Mouse (Mus musculus): Measurements from ENCODE around the gene Tes. TPM values are rescaled to one million over a fixed set of nuclear protein-coding genes. Genes with fewer than 3 reads are reported as not detected.
A peak's percentile ranks its signal among the peaks of the same experiment; 100 is the strongest.

Tes gene
- polyA plus RNA-seq, 1 experiment = 59.2 TPM

DNA sequence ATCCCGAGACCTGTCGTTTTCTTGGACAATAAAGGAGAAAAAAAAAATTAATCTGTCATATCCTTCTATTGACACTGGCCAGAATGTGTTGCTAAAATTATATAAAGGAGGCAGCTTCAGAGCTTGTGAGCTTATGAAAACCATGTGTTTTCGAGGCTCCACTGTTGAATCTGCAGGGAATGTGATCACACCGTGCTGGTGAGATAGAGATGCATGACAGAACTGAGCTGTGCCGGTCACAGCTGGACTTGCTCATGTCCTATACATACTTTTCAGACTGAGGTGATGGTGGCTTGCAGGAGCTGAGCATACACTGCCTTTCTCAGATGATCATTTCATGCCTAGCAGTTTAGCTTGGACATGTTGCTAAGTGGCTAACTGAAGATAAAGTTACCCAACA lies 17.9 kb downstream of the Tes start:
- no peak for DNase-seq
- H3K27me3 ChIP-seq (ENCODE audit: control insufficient read depth, insufficient read depth, low read length) = no peaks in the 10 kb centered on the region
- no peaks in the 10 kb centered on the region for H3K4me1 ChIP-seq (replicated peaks; ENCODE audit: control insufficient read depth, insufficient read depth, low read length)
- H3K36me3 ChIP-seq (ENCODE audit: control insufficient read depth, insufficient read depth, low read length) = no peaks in the 10 kb centered on the region
- H3K27ac ChIP-seq (ENCODE audit: control insufficient read depth, insufficient read depth, low read length) = no peak overlapping the region
- 96% methylated on average over 5 of the region's 5 CpGs for WGBS
- no peak for TF ChIP-seq CTCF (IDR thresholded peaks at IDR 0.05; ENCODE audit: borderline replicate concordance, control insufficient read depth, extremely low read depth, insufficient read depth, low read length, poor library complexity)
- no peak for TF ChIP-seq POLR2A (IDR thresholded peaks at IDR 0.05; ENCODE audit: control insufficient read depth, extremely low read depth, insufficient read depth, low read length, poor library complexity)
- H3K4me3 ChIP-seq (ENCODE audit: control insufficient read depth, insufficient read depth, low read length) = no peak overlapping the region

DNA sequence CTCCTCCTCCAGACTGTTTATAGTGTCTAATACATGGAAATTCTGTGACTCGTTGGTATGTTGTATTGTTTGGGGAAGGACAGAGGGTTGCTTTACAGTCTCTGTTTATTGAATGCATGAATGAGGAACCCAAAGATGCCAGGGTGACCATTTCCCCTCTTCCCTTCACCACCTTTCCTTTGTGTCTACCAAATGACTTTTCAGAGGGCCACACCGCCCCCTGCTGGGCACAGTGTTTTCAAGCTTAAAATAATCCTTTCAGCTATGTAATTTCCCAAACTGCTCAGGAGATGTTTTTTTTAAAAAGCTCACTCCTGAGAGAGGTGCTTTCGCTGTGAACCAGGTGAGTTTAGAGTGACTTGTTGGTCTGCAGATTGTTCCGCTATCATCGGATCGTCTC lies 22.5 kb downstream of the Tes start:
- no peaks in the 10 kb centered on the region for H3K27me3 ChIP-seq (ENCODE audit: control insufficient read depth, insufficient read depth, low read length)
- peak; percentile 82 for DNase-seq
- no peak overlapping the region for H3K4me3 ChIP-seq (ENCODE audit: control insufficient read depth, insufficient read depth, low read length)
- TF ChIP-seq POLR2A (IDR thresholded peaks at IDR 0.05; ENCODE audit: control insufficient read depth, extremely low read depth, insufficient read depth, low read length, poor library complexity) = no peak
- no peak for TF ChIP-seq CTCF (IDR thresholded peaks at IDR 0.05; ENCODE audit: borderline replicate concordance, control insufficient read depth, extremely low read depth, insufficient read depth, low read length, poor library complexity)
- no peak overlapping the region for H3K27ac ChIP-seq (ENCODE audit: control insufficient read depth, insufficient read depth, low read length)
- H3K36me3 ChIP-seq (ENCODE audit: control insufficient read depth, insufficient read depth, low read length) = no peaks in the 10 kb centered on the region
- WGBS = 65% methylated on average over 6 of the region's 6 CpGs
- no peaks in the 10 kb centered on the region for H3K4me1 ChIP-seq (replicated peaks; ENCODE audit: control insufficient read depth, insufficient read depth, low read length)

DNA sequence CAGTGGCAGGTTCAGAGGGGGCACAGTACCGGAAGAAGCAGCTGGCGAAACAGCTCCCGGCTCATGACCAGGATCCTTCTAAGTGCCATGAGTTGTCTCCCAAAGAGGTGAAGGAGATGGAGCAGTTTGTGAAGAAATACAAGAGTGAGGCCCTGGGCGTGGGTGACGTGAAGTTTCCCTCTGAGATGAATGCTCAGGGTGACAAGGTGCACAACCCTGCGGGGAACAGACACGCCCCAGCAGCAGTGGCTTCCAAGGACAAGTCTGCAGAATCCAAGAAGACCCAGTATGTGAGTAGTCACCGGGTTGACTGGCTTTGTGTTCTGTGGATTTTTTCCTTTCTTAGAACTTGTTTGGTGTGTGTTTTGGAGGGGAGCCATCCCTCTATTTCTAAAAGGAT lies 32.4 kb downstream of the Tes start:
- 0 out of 2 replicates have a peak, but pooled peaks cover 4% of the 10 kb centered on the region for H3K36me3 ChIP-seq (ENCODE audit: control insufficient read depth, insufficient read depth, low read length)
- WGBS = 95% methylated on average over 8 of the region's 8 CpGs
- no peak for DNase-seq
- H3K27ac ChIP-seq (ENCODE audit: control insufficient read depth, insufficient read depth, low read length) = no peak overlapping the region
- no peaks in the 10 kb centered on the region for H3K27me3 ChIP-seq (ENCODE audit: control insufficient read depth, insufficient read depth, low read length)
- TF ChIP-seq POLR2A (IDR thresholded peaks at IDR 0.05; ENCODE audit: control insufficient read depth, extremely low read depth, insufficient read depth, low read length, poor library complexity) (no peak), CTCF (IDR thresholded peaks at IDR 0.05; ENCODE audit: borderline replicate concordance, control insufficient read depth, extremely low read depth, insufficient read depth, low read length, poor library complexity) (no peak)
- H3K4me1 ChIP-seq (replicated peaks; ENCODE audit: control insufficient read depth, insufficient read depth, low read length) = no peaks in the 10 kb centered on the region
- no peak overlapping the region for H3K4me3 ChIP-seq (ENCODE audit: control insufficient read depth, insufficient read depth, low read length)

DNA sequence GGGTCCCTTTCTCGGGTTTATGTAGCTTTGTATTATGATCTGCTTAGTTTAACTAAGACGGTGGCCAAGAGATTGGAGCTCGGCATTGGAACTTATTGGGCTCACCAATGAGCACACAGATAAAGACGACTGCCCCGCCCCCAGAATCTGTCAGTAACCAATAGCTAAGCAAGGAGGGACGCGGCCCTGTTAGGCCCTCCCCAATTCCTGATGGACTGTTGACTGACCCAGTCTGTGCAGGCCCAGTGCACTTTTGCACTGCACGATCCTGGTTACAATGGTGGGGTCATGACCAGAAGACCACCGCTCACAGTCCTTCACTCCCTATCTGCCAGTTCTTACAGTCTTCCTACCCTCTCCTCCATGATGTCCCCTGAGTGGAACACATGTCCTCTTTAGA lies 33.6 kb downstream of the Tes start:
- Histone ChIP-seq H3K4me1 (replicated peaks; ENCODE audit: control insufficient read depth, insufficient read depth, low read length) (no peaks in the 10 kb centered on the region), H3K36me3 (ENCODE audit: control insufficient read depth, insufficient read depth, low read length) (0 out of 2 replicates have a peak, but pooled peaks cover 4% of the 10 kb centered on the region), H3K27ac (ENCODE audit: control insufficient read depth, insufficient read depth, low read length) (no peak overlapping the region), H3K27me3 (ENCODE audit: control insufficient read depth, insufficient read depth, low read length) (no peaks in the 10 kb centered on the region), H3K4me3 (ENCODE audit: control insufficient read depth, insufficient read depth, low read length) (no peak overlapping the region)
- no peak for DNase-seq
- TF ChIP-seq CTCF (IDR thresholded peaks at IDR 0.05; ENCODE audit: borderline replicate concordance, control insufficient read depth, extremely low read depth, insufficient read depth, low read length, poor library complexity) (no peak), POLR2A (IDR thresholded peaks at IDR 0.05; ENCODE audit: control insufficient read depth, extremely low read depth, insufficient read depth, low read length, poor library complexity) (no peak)
- 96% methylated on average over 9 of the region's 9 CpGs for WGBS

DNA sequence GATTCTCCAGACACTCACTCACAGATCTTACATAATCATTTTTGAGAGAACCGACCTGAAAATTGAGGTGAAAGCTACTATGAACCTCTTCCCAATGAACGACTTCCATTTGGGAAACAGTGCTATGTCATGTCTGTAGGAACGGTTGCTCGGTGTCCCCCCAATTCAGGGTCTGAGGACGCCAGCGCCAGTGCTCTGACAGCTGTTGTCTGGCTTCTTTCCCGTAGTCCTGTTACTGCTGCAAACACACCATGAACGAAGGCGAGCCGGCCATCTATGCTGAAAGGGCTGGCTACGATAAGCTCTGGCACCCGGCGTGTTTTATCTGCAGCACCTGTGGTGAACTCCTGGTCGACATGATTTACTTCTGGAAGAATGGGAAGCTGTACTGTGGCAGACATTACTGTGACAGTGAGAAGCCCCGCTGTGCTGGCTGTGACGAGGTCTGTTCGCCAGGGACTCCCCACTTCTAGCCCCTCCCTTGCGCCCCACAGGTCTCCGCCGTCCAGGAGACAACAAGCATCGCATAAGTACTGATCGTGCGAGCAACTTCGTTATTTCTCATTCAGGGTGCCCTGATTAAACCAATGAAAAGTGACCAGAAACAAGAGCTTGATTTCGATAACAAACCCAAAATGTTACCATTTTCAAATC lies 34.7 kb downstream of the Tes start:
- Histone ChIP-seq H3K4me1 (replicated peaks; ENCODE audit: control insufficient read depth, insufficient read depth, low read length) (no peaks in the 10 kb centered on the region), H3K27me3 (ENCODE audit: control insufficient read depth, insufficient read depth, low read length) (no peaks in the 10 kb centered on the region), H3K4me3 (ENCODE audit: control insufficient read depth, insufficient read depth, low read length) (no peak overlapping the region), H3K27ac (ENCODE audit: control insufficient read depth, insufficient read depth, low read length) (no peak overlapping the region), H3K36me3 (ENCODE audit: control insufficient read depth, insufficient read depth, low read length) (0 out of 2 replicates have a peak, but pooled peaks cover 4% of the 10 kb centered on the region)
- 96% methylated on average over 25 of the region's 25 CpGs for WGBS
- DNase-seq = no peak
- TF ChIP-seq POLR2A (IDR thresholded peaks at IDR 0.05; ENCODE audit: control insufficient read depth, extremely low read depth, insufficient read depth, low read length, poor library complexity) (no peak), CTCF (IDR thresholded peaks at IDR 0.05; ENCODE audit: borderline replicate concordance, control insufficient read depth, extremely low read depth, insufficient read depth, low read length, poor library complexity) (no peak)

DNA sequence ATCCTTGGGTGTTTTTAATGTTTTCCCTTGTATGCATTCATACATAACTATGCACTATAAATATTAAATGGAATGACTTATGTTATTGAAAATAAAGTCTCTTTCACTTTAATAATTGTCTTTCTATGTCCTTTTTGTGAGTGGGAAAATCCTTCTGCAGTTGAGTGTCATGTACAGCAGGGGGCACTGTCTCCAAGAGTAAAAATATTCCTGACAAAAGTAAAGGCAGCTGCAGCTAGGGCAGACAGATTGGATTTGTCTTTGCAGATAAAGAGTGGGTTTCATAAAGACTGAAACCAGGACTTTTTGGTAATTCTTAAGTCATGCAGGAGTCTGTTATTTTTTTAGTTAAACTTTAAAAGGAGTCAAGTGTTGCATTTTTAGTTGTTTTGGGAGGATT lies 40.8 kb downstream of the Tes start:
- H3K4me3 ChIP-seq (ENCODE audit: control insufficient read depth, insufficient read depth, low read length) = no peak overlapping the region
- no peaks in the 10 kb centered on the region for H3K27me3 ChIP-seq (ENCODE audit: control insufficient read depth, insufficient read depth, low read length)
- TF ChIP-seq POLR2A (IDR thresholded peaks at IDR 0.05; ENCODE audit: control insufficient read depth, extremely low read depth, insufficient read depth, low read length, poor library complexity) (no peak), CTCF (IDR thresholded peaks at IDR 0.05; ENCODE audit: borderline replicate concordance, control insufficient read depth, extremely low read depth, insufficient read depth, low read length, poor library complexity) (no peak)
- H3K36me3 ChIP-seq (ENCODE audit: control insufficient read depth, insufficient read depth, low read length) = no peaks in the 10 kb centered on the region
- H3K27ac ChIP-seq (ENCODE audit: control insufficient read depth, insufficient read depth, low read length) = no peak overlapping the region
- DNase-seq = no peak
- H3K4me1 ChIP-seq (replicated peaks; ENCODE audit: control insufficient read depth, insufficient read depth, low read length) = no peaks in the 10 kb centered on the region

DNA sequence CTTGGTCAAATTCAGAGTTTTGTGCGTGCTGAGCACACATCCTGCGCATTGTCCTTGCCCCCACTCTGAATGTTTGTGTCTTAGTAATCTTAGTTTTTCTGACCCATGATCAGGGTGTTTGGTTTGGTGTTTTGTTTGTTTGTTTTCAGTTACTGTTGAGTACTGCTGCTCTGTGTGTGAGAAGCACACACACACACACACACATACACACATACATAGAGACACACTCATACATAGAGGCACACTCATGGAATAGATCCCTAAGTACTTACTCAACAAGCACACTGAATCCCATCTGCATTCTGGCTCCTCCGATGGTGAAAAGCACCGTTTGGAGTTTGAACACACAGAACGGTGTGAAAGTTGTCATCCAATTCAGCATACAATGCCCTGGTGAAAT lies 41.5 kb downstream of the Tes start:
- H3K36me3 ChIP-seq (ENCODE audit: control insufficient read depth, insufficient read depth, low read length) = no peaks in the 10 kb centered on the region
- 98% methylated on average over 5 of the region's 5 CpGs for WGBS
- DNase-seq = no peak
- no peaks in the 10 kb centered on the region for H3K4me1 ChIP-seq (replicated peaks; ENCODE audit: control insufficient read depth, insufficient read depth, low read length)
- H3K27me3 ChIP-seq (ENCODE audit: control insufficient read depth, insufficient read depth, low read length) = no peaks in the 10 kb centered on the region
- no peak overlapping the region for H3K4me3 ChIP-seq (ENCODE audit: control insufficient read depth, insufficient read depth, low read length)
- no peak overlapping the region for H3K27ac ChIP-seq (ENCODE audit: control insufficient read depth, insufficient read depth, low read length)
- TF ChIP-seq POLR2A (IDR thresholded peaks at IDR 0.05; ENCODE audit: control insufficient read depth, extremely low read depth, insufficient read depth, low read length, poor library complexity) (no peak), CTCF (IDR thresholded peaks at IDR 0.05; ENCODE audit: borderline replicate concordance, control insufficient read depth, extremely low read depth, insufficient read depth, low read length, poor library complexity) (no peak)

All from thymus, adult 2 months (tissue).